Mouse (Mus musculus) layer of hippocampus, adult 18-20 months (tissue): ENCODE results near the gene Dph5. TPM values are rescaled to one million over a fixed set of nuclear protein-coding genes. Genes with fewer than 3 reads are reported as not detected.

Experiments
- microRNA-seq, 2 experiments: library from miRNA; unstranded; fragments of <30 nt; microRNA quantifications; one replicate each; pipeline ENCODE4 v1.2.0; 2021
- total RNA-seq, 2 experiments: library from RNA; stranded (reverse); gene quantifications; 2 replicates each; pipeline ENCODE4 v1.2.3; 2021

Gene Dph5
- total RNA-seq, 2 experiments from 2014 or later = 11.1 to 13.4 TPM

Small RNA genes within 50 kb of the gene (microRNA-seq; reads per million reads assigned to microRNA genes)
- gene Mir669n = 0 reads per million in 2 experiments

Other genes starting within 250 kb of the Dph5 start
- gene S1pr1, start 172.8 kb upstream of the Dph5 start, total RNA-seq = 100 to 1,000 TPM; 112 to 113 TPM
- 10 to 100 TPM; 23.1 to 26.8 TPM for gene Slc30a7, start 119.6 kb downstream of the Dph5 start, total RNA-seq
- gene Extl2, start 119.6 kb downstream of the Dph5 start, total RNA-seq = 10 to 100 TPM; 66.3 to 67.0 TPM
- gene Vcam1, start 241.9 kb downstream of the Dph5 start, total RNA-seq = 10 to 100 TPM; 15.4 to 19.3 TPM